Mouse (Mus musculus): ENCODE measurements around the gene Hacd4. TPM values are rescaled to one million over a fixed set of nuclear protein-coding genes. Genes with fewer than 3 reads are reported as not detected.

Gene Hacd4
- total RNA-seq, 1 experiment from 2014 or later = 4.0 TPM

Other genes with a start within 250 kb of the Hacd4 start
- gene Ifnb1, start 83.8 kb upstream of the Hacd4 start, total RNA-seq (2021) = not detected in 2 replicates
- not detected in 2 replicates for gene Ifna15, start 119.3 kb upstream of the Hacd4 start, total RNA-seq (2021)
- gene Ifna14, start 132.9 kb upstream of the Hacd4 start, total RNA-seq (2021) = not detected in 2 replicates
- not detected in 2 replicates for gene Ifna9, start 153.5 kb upstream of the Hacd4 start, total RNA-seq (2021)
- not detected in 2 replicates for gene Ifna12, start 164.4 kb upstream of the Hacd4 start, total RNA-seq (2021)
- gene C87499, start 195.5 kb upstream of the Hacd4 start, total RNA-seq (2021) = not detected in 2 replicates
- gene Ifna13, start 205.5 kb upstream of the Hacd4 start, total RNA-seq (2021) = not detected in 2 replicates
- not detected in 2 replicates for gene Ifna16, start 238.0 kb upstream of the Hacd4 start, total RNA-seq (2021)
- gene Ifna2, start 245.0 kb upstream of the Hacd4 start, total RNA-seq (2021) = not detected in 2 replicates